Comparison of ENCODE assay signal across 31 mouse cellular contexts in genomic region chr11:54458168-54458567, GRCm38 (mm10).
"Had no signal": no experiment of that assay in that cellular context is flagged by ENCODE, and none has a peak within 500 bp of the region (broad histone marks: within the 10 kb centered on the region; RNA-seq: fewer than 3 reads in every experiment).

No protein-coding gene starts in this region.

- H3K4me1 ChIP-seq: hindbrain, embryonic 10.5 days; hindbrain, embryonic 12.5 days; hindbrain, embryonic 13.5 days; hindbrain, embryonic 15.5 days; intestine, embryonic 15.5 days; kidney, embryonic 15.5 days had no signal

- H3K4me3 ChIP-seq: heart, embryonic 12.5 days; heart, embryonic 13.5 days; heart, embryonic 15.5 days; hindbrain, embryonic 10.5 days; hindbrain, embryonic 12.5 days; hindbrain, embryonic 13.5 days; hindbrain, embryonic 15.5 days; intestine, embryonic 15.5 days; kidney, embryonic 15.5 days; layer of hippocampus, adult 2 months; left cerebral cortex, adult 2 months had no signal

- H3K4me2 ChIP-seq: heart, embryonic 11.5 days; heart, embryonic 12.5 days; heart, embryonic 13.5 days; heart, embryonic 15.5 days; hindbrain, embryonic 12.5 days; hindbrain, embryonic 13.5 days; hindbrain, embryonic 14.5 days; hindbrain, embryonic 15.5 days; intestine, embryonic 15.5 days; kidney, embryonic 15.5 days had no signal

- H3K27ac ChIP-seq: heart, embryonic 13.5 days; heart, embryonic 15.5 days; hindbrain, embryonic 10.5 days; hindbrain, embryonic 12.5 days; hindbrain, embryonic 13.5 days; hindbrain, embryonic 14.5 days; hindbrain, embryonic 15.5 days; hindbrain, postnatal 0 days; intestine, embryonic 15.5 days; kidney, embryonic 15.5 days; kidney, postnatal 0 days; layer of hippocampus, adult 2 months; left cerebral cortex, adult 2 months had no signal

- DNase-seq: heart, postnatal 10 days; heart, postnatal 14 days; heart, postnatal 36 days; heart, postnatal 4 days; kidney, adult 11 months; kidney, adult 18-20 months; kidney, adult 2 months; kidney, adult 8-10 months; kidney, adult 9 months; kidney, postnatal 10 days; kidney, postnatal 14 days; kidney, postnatal 25 days; kidney, postnatal 36 days; kidney, postnatal 4 days; layer of hippocampus, adult 9-11 months; layer of hippocampus, postnatal 36 days had no signal

- H3K9ac ChIP-seq: heart, embryonic 12.5 days; heart, embryonic 13.5 days; heart, embryonic 15.5 days; hindbrain, embryonic 12.5 days; hindbrain, embryonic 13.5 days; hindbrain, embryonic 14.5 days; hindbrain, embryonic 15.5 days; intestine, embryonic 15.5 days; kidney, embryonic 15.5 days had no signal

- H3K27me3 ChIP-seq: heart, embryonic 12.5 days; heart, embryonic 13.5 days; heart, embryonic 15.5 days; hindbrain, embryonic 12.5 days; hindbrain, embryonic 13.5 days; hindbrain, embryonic 15.5 days; intestine, embryonic 15.5 days; kidney, embryonic 15.5 days had no signal

- H3K36me3 ChIP-seq: heart, embryonic 15.5 days; hindbrain, embryonic 12.5 days; hindbrain, embryonic 13.5 days; hindbrain, embryonic 15.5 days had no signal

- H3K9me3 ChIP-seq: heart, embryonic 12.5 days; heart, embryonic 13.5 days; heart, embryonic 15.5 days; hindbrain, embryonic 10.5 days; hindbrain, embryonic 12.5 days; hindbrain, embryonic 13.5 days; hindbrain, embryonic 15.5 days; intestine, embryonic 15.5 days; kidney, embryonic 15.5 days had no signal
